Mouse (Mus musculus) forebrain, embryonic 16.5 days (tissue): Measurements from ENCODE around the gene Phf1. TPM values are rescaled to one million over a fixed set of nuclear protein-coding genes. Genes with fewer than 3 reads are reported as not detected.
"Not testable (repeated sequence)": the region's sequence is repeated elsewhere in the genome, so short reads cannot be mapped to it uniquely, and the experiment has no call there.

Experiments
- ATAC-seq: fragments of 200-750 bp; cut with Nextera tagmentation; 2 replicates; pipeline ENCODE4 v1.8.0; 2017; ENCODE audit warnings: mild to moderate bottlenecking, moderate library complexity
- H3K27ac ChIP-seq: fragments of 300-500 bp; sonication (generic); 2 replicates; pipeline ENCODE4 v1.5.1; 2014; ENCODE audit warnings: low read length, control low read depth
- H3K27me3 ChIP-seq: fragments of 300-500 bp; sonication (generic); replicated peaks from 2 replicates; pipeline ENCODE4 v1.6.1; 2014; ENCODE audit warnings: low read length; ENCODE audit not compliant: control insufficient read depth, insufficient read depth
- H3K36me3 ChIP-seq: fragments of 300-500 bp; sonication (generic); 2 replicates; pipeline ENCODE4 v1.6.1; 2014; ENCODE audit not compliant: control insufficient read depth, insufficient read depth
- H3K4me1 ChIP-seq: fragments of 300-500 bp; sonication (generic); replicated peaks from 2 replicates; pipeline ENCODE4 v1.6.1; 2014; ENCODE audit warnings: low read length; ENCODE audit not compliant: control insufficient read depth, insufficient read depth
- H3K4me2 ChIP-seq: fragments of 300-500 bp; sonication (generic); 2 replicates; pipeline ENCODE4 v1.6.1; 2014; ENCODE audit warnings: mild to moderate bottlenecking, low read length, control low read depth
- H3K4me3 ChIP-seq: fragments of 300-500 bp; sonication (generic); replicated peaks from 2 replicates; pipeline ENCODE4 v1.5.1; 2014; ENCODE audit warnings: mild to moderate bottlenecking, low read length, control low read depth
- H3K9ac ChIP-seq: fragments of 300-500 bp; sonication (generic); replicated peaks from 2 replicates; pipeline ENCODE4 v1.6.1; 2014; ENCODE audit warnings: low read depth, low read length, control low read depth
- H3K9me3 ChIP-seq: fragments of 300-500 bp; sonication (generic); 2 replicates; pipeline ENCODE4 v1.6.1; 2016; ENCODE audit warnings: low read length; ENCODE audit not compliant: control insufficient read depth
- WGBS: fragments of 180-500 bp; shearing (Covaris S2); extraction: QIAGEN DNeasy Blood & Tissue Kit; methylation state at CpG from one replicate; pipeline ENCODE4 v1.1.7; 2014; 5-methylcytosine and 5-hydroxymethylcytosine counted together
- polyA plus RNA-seq: library from polyadenylated mRNA; unstranded; fragments of >200 nt; fragmentation: Nextera tagmentation; extraction: Ambion mirVana; gene quantifications from 2 replicates; pipeline ENCODE4 v1.2.1, GENCODE M21; 2015

Phf1 gene
- polyA plus RNA-seq, 1 experiment from 2014 or later: 19.7 TPM

GRCm38 (mm10) chr17:26969257-26969656 lies 36.4 kb downstream of the Phf1 start:
- Histone ChIP-seq H3K36me3 (peaks cover 20% of the 10 kb centered on the region), H3K27me3 (no peaks in the 10 kb centered on the region), H3K9me3 (no peaks in the 10 kb centered on the region), H3K4me3 (no peak overlapping the region), H3K27ac (no peak overlapping the region), H3K9ac (no peak overlapping the region), H3K4me1 (peaks cover 19% of the 10 kb centered on the region), H3K4me2 (no peak overlapping the region)
- ATAC-seq: no peak
- 80% methylated on average over 6 of the region's 6 CpGs for WGBS

DNA sequence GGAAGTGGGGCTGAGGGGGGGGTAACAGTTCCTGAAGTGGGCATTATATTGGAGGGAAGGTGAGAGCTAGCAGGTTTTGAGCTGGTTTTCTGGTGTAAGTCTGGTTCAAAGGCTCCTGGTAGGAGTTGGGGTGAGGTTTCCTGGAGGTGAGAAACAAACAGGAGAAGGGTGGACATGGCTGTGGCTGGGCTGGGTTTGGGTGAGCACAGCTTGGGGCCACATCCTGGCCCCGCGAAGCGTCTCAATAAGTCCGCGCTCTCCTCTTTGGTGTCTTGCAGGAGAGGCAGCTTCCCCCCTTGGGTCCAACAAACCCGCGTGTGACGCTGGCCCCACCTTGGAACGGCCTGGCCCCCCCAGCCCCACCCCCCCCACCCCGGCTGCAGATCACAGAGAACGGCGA lies 37.4 kb downstream of the Phf1 start:
- H3K27me3 ChIP-seq: no peaks in the 10 kb centered on the region
- peaks cover 27% of the 10 kb centered on the region for H3K4me1 ChIP-seq
- no peak overlapping the region for H3K4me2 ChIP-seq
- no peaks in the 10 kb centered on the region for H3K9me3 ChIP-seq
- peaks cover 16% of the 10 kb centered on the region for H3K36me3 ChIP-seq
- no peak overlapping the region for H3K27ac ChIP-seq
- ATAC-seq: no peak
- H3K9ac ChIP-seq: no peak overlapping the region
- no peak overlapping the region for H3K4me3 ChIP-seq
- 75% methylated on average over 8 of the region's 12 CpGs for WGBS

DNA sequence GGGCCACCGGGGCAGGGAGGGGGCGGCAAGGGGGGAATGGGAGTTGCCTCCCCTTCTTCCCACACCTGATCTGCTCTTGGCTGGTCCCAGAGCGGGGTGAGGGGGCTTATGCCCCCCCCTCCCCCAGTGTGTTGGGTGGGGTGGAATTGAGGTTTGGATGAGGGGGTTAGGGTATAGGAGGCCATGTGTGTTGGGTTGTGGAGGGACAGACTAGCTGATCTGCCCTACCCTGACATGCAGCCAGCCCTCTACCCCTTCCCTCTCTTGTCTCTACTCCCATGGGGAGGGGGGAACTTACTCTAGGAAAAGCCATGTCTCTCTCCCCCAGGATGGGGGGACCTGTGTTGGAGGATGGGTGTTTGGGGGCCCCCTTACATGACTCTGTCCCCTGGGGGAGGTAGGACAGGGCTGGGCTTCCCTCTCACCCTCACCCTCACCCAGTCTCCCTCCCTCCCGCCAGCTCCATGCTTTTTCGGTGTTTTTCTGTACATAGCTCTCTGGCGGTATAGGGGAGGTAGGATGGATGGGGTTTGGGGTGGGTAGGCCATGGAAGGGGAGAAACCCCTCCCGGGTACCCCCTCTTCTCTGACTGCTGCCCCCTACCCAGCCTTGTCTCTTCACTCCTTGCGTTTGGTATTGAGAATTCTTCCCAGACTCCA lies 38.5 kb downstream of the Phf1 start:
- H3K4me2 ChIP-seq: no peak overlapping the region
- no peak overlapping the region for H3K27ac ChIP-seq
- ATAC-seq: no peak
- H3K4me3 ChIP-seq: no peak overlapping the region
- no peak overlapping the region for H3K9ac ChIP-seq
- H3K9me3 ChIP-seq: no peaks in the 10 kb centered on the region
- no peaks in the 10 kb centered on the region for H3K27me3 ChIP-seq
- 46% methylated on average over 6 of the region's 8 CpGs for WGBS
- H3K36me3 ChIP-seq: peaks cover 17% of the 10 kb centered on the region
- peaks cover 37% of the 10 kb centered on the region for H3K4me1 ChIP-seq

DNA sequence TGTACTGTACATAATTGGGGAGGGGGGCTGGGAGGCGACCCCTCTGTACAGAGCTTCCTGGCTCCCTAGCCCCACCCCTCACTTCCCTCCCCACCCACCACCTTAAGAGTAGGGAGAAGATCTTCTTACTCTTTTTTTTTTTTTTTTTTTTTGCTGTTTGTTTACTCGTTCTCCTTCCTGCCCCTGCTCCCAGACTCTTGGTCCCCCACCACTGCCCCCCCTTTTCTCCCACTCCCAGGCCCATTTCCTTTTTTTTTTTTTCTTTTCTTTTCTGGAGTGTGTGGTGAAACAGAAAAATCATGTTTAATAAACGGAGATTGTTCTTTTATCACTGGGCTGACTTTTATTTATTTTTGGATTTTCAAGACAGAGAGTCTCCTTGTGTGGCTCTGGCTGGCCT lies 39.3 kb downstream of the Phf1 start:
- H3K4me1 ChIP-seq: peaks cover 42% of the 10 kb centered on the region
- WGBS: 4% methylated on average over 2 of the region's 3 CpGs
- peaks cover 20% of the 10 kb centered on the region for H3K36me3 ChIP-seq

DNA sequence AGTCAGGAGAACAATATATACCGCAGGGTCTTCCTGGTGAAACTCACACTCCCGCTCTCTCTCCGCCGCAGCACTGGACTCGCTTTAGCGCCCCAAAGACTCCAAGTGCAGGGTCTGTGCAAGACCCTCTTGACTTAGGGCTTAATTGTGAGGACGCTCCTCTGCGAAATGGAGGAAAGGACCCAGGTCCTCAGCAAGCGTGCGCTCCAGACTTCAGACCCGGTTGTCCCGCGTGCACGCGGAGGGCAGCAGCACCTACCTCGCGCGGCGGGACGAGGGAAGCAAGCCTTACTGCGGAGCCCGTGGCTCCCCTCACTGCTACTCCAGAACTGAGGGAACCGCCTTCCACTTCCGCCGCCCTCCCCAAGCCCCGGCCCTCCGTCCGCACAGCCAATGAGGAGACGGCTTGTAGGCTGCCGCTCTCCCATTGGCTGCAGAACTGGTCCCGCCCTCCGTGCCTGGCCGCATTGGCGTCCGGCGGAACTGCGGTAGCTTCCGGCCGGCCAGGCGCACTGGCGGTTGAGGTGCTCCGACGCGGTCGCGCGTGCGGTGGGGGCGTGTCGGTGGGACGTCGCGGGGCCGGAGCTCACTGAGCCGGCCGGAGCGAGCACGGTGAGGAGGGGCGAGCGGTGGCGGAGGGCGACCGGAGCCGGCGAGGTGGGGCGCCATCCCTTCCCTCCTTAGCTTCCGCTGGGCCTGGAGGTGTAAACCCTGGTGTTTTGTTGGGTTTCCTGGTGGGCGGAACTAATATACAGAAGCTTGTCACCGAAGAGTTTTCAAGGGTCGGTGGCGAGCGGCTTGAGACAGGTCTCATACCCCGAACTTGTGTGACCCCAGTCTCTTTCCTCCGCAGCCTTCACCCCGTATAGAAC lies 40.1 kb downstream of the Phf1 start, which contains the start of gene Zbtb9:
TSS of gene Zbtb9 (plus strand) at position 465 of the 872 bp plus-strand sequence.
- H3K27me3 ChIP-seq: no peaks in the 10 kb centered on the region
- H3K9ac ChIP-seq: peak within 1 kb of the TSS; percentile 77
- peak within 1 kb of the TSS; percentile 83 for H3K4me3 ChIP-seq
- H3K36me3 ChIP-seq: peaks cover 15% of the 10 kb centered on the region
- H3K9me3 ChIP-seq: no peaks in the 10 kb centered on the region
- ATAC-seq: peak; percentile 100
- H3K27ac ChIP-seq: peak within 1 kb of the TSS; percentile 77
- H3K4me1 ChIP-seq: peaks cover 42% of the 10 kb centered on the region
- peak within 1 kb of the TSS; percentile 97 for H3K4me2 ChIP-seq
- under 1% methylated on average over 74 of the region's 75 CpGs for WGBS

More for the DNA sequence above, 39.3 kb downstream of the Phf1 start:
- Histone ChIP-seq H3K9ac (peak overlapping the region; percentile 71; the same call in 1 of the 2 replicates), H3K4me3 (peak overlapping the region; percentile 83), H3K9me3 (no peaks in the 10 kb centered on the region), H3K27ac (no peak overlapping the region), H3K4me2 (peak overlapping the region; percentile 84), H3K27me3 (no peaks in the 10 kb centered on the region)
- ATAC-seq: no peak

DNA sequence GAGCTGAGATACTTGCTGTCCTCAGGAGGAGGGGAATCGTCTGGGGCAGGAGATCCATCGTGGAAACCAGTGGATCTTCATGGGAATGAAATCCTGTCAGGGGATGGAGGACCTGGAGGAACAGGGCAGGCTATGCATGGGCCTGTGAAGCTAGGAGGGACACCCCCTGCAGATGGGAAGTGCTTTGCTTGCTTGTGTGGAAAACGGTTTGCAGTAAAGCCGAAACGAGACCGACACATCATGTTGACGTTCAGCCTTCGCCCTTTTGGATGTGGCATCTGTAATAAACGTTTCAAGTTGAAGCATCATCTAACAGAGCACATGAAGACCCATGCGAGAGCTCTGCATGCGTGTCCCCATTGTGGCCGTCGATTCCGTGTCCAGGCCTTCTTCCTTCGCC lies 41.7 kb downstream of the Phf1 start:
- 93% methylated on average over 15 of the region's 15 CpGs for WGBS
- Histone ChIP-seq H3K27me3 (no peaks in the 10 kb centered on the region), H3K27ac (no peak overlapping the region), H3K4me3 (no peak overlapping the region), H3K9ac (no peak overlapping the region), H3K9me3 (no peaks in the 10 kb centered on the region), H3K36me3 (peaks cover 29% of the 10 kb centered on the region), H3K4me2 (no peak overlapping the region), H3K4me1 (peaks cover 42% of the 10 kb centered on the region)
- no peak for ATAC-seq

GRCm38 (mm10) chr17:26975415-26975814 lies 42.6 kb downstream of the Phf1 start:
- Histone ChIP-seq H3K4me1 (peaks cover 42% of the 10 kb centered on the region), H3K4me2 (no peak overlapping the region), H3K9ac (no peak overlapping the region), H3K27me3 (no peaks in the 10 kb centered on the region), H3K4me3 (no peak overlapping the region), H3K36me3 (peaks cover 29% of the 10 kb centered on the region), H3K9me3 (no peaks in the 10 kb centered on the region), H3K27ac (no peak overlapping the region)
- no peak for ATAC-seq

GRCm38 (mm10) chr17:26977354-26977753 lies 44.5 kb downstream of the Phf1 start:
- H3K36me3 ChIP-seq: peaks cover 29% of the 10 kb centered on the region
- H3K9ac ChIP-seq, H3K4me2 ChIP-seq, H3K4me3 ChIP-seq, H3K9me3 ChIP-seq, H3K27me3 ChIP-seq, H3K27ac ChIP-seq, ATAC-seq: not testable (repeated sequence)
- H3K4me1 ChIP-seq: peaks cover 33% of the 10 kb centered on the region
- WGBS: 93% methylated on average over 6 of the region's 6 CpGs

- Histone ChIP-seq H3K9me3 (no peaks in the 10 kb centered on the region), H3K36me3 (peaks cover 29% of the 10 kb centered on the region), H3K9ac (no peak overlapping the region), H3K4me2 (no peak overlapping the region), H3K27me3 (no peaks in the 10 kb centered on the region), H3K4me1 (peaks cover 21% of the 10 kb centered on the region), H3K4me3 (no peak overlapping the region), H3K27ac (no peak overlapping the region)
- ATAC-seq: no peak
- WGBS: 79% methylated on average over 2 of the region's 2 CpGs
These were observed 46.6 kb downstream of the Phf1 start for GRCm38 (mm10) chr17:26979426-26979825.
